Mouse (Mus musculus): ENCODE results near the gene Hs3st6.
"Not testable (repeated sequence)": the region's sequence is repeated elsewhere in the genome, so short reads cannot be mapped to it uniquely, and the experiment has no call there.

Gene Hs3st6

GRCm38 (mm10) chr17:24752415-24753394 lies at the start of gene Hs3st6:
Gene Hs3st6 (plus strand): TSS chr17:24752988.
- CTCF ChIA-PET: interaction anchor here in 2 of 4 experiments (0.6 to 1.6 kb wide), 6 partner anchors 16 to 48 kb away, joined by 3 to 4 read pairs (median 3); partner anchors contain the start of gene Msrb1 (in 1 of the 2)
- POLR2A ChIA-PET: interaction anchor here in 3 of 4 experiments (0.6 to 3.6 kb wide), 45 partner anchors 8 to 818 kb away, joined by 3 to 18 read pairs (median 4); partner anchors contain the start of genes Meiob (in 3 of the 3), Fahd1 (in 2 of the 3), Msrb1 (in 2 of the 3) and Spsb3 (in 2 of the 3)

DNA sequence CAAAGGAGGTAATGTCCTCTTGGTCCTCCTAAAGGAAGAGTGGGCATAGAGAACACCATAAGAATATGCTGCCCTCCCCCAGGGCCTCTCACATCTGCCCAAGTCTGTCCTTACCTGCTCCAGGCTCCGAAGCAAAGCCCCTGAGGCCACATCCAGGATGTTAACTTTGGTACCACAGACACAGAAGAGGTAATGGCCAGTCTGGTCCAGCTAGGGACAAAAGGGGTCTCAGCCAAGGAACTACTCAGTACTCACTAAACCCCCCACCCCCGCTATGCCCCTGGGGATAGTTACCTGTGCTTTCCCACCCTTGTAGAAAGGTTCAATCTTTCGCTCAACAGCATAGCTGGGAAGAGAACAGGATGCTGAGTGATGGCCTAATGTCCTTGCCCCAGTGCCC lies 47.0 kb upstream of the Hs3st6 start:
- ChIA-PET POLR2A (interaction anchor here in 3 of 4 experiments (0.9 to 9.6 kb wide), 9 partner anchors 7 to 178 kb away, joined by 3 to 144 read pairs (median 4); partner anchors contain the start of genes Nthl1 (in 1 of the 3), Rnf151 (in 1 of the 3), Rps2 (in 1 of the 3) and Syngr3 (in 1 of the 3)), CTCF (no interaction called here)

- POLR2A ChIA-PET: interaction anchor here (0.6 to 9.6 kb wide), 57 partner anchors 9 to 292 kb away, joined by 3 to 144 read pairs (median 5); partner anchors contain the start of genes Rnf151 (in 4 of the 4), Rps2 (in 4 of the 4), Ndufb10 (in 3 of the 4) and Syngr3 (in 3 of the 4)
- CTCF ChIA-PET: interaction anchor here in 2 of 4 experiments (0.7 to 1.7 kb wide), 10 partner anchors 9 to 228 kb away, joined by 3 to 6 read pairs (median 3); partner anchors contain the start of genes Zfp598 (in 2 of the 2), Mlst8 (in 1 of the 2), Ndufb10 (in 1 of the 2) and Noxo1 (in 1 of the 2)
These were observed 45.6 kb upstream of the Hs3st6 start, which contains the start of gene Tbl3 for GRCm38 (mm10) chr17:24706982-24707800. Gene Tbl3 (minus strand): TSS chr17:24707660.

DNA sequence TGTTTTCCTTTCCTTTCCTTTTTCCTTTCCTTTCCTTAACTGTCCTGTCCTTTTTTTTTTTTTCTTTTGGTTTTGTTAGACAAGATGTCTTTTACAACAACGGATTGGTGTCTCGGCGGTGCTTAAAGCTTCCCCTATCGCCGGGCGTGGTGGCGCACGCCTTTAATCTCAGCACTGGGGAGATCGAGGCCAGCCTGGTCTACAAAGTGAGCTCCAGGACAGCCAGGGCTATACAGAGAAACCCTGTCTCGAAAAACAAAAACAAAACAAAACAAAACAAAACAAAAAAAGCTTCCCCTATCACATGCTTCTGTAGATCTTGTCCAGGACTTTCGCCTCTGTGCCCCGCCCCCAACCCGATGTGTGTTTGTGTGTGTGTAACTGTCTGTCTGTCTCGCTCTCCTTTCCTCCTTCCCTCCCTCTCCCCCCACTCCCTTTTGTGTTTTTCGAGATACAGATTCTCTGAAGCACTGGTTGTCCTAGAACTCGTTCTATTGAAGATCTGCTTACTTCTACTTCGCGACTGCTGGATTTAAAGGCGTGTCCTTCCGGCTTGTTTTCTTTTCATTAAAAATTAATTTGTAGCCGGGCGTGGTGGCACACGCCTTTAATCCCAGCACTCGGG lies 44.9 kb upstream of the Hs3st6 start:
- ChIA-PET CTCF (interaction anchor here in 3 of 4 experiments (0.6 to 1.7 kb wide), 11 partner anchors 9 to 246 kb away, joined by 3 to 6 read pairs (median 3); partner anchors contain the start of genes Zfp598 (in 2 of the 3), Mlst8 (in 1 of the 3), Ndufb10 (in 1 of the 3) and Noxo1 (in 1 of the 3)), POLR2A (interaction anchor here (0.6 to 9.6 kb wide), 58 partner anchors 9 to 538 kb away, joined by 3 to 144 read pairs (median 5); partner anchors contain the start of genes Rnf151 (in 4 of the 4), Rps2 (in 4 of the 4), Ndufb10 (in 3 of the 4) and Syngr3 (in 3 of the 4))

GRCm38 (mm10) chr17:24708646-24709045 lies 44.1 kb upstream of the Hs3st6 start:
- ChIA-PET POLR2A (interaction anchor here (0.6 to 9.6 kb wide), 21 partner anchors 9 to 457 kb away, joined by 3 to 144 read pairs (median 8); partner anchors contain the start of genes Syngr3 (in 3 of the 4), Rnf151 (in 2 of the 4), Rps2 (in 2 of the 4) and Traf7 (in 2 of the 4)), CTCF (interaction anchor here in 3 of 4 experiments (0.9 to 1.7 kb wide), 3 partner anchors 10 to 230 kb away, joined by 3 to 6 read pairs (median 5); partner anchors contain the start of gene Mlst8 (in 2 of the 3))

DNA sequence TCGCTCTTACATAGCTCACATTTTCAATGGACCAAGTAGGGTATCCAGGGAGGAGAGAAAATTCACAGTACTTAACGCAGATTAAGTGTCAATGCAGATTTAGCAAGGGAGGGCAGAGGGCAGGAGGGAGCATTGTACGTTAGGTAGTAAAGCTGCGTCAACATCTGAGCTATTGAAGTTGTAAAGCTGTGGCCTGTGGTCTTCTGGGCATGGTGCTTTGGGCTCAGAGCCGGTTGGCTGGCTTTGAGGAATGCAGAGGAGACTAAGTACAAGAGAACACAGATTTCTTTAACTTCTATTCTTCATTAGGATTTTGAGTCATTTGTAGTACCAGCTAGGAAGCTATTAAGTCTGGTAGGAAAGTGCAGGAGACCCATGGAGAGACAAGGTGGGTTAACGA lies 37.2 kb upstream of the Hs3st6 start:
- ChIA-PET POLR2A (interaction anchor here in 3 of 4 experiments (0.5 to 14.7 kb wide), 31 partner anchors 9 to 1011 kb away, joined by 3 to 268 read pairs (median 5); partner anchors contain the start of genes Msrb1 (in 3 of the 3), Ndufb10 (in 2 of the 3), Pkd1 (in 2 of the 3) and Rpl3l (in 2 of the 3)), CTCF (interaction anchor here in 2 of 4 experiments (0.6 to 1.5 kb wide), 4 partner anchors 12 to 519 kb away, joined by 3 read pairs; no protein-coding TSS in a partner anchor)

DNA sequence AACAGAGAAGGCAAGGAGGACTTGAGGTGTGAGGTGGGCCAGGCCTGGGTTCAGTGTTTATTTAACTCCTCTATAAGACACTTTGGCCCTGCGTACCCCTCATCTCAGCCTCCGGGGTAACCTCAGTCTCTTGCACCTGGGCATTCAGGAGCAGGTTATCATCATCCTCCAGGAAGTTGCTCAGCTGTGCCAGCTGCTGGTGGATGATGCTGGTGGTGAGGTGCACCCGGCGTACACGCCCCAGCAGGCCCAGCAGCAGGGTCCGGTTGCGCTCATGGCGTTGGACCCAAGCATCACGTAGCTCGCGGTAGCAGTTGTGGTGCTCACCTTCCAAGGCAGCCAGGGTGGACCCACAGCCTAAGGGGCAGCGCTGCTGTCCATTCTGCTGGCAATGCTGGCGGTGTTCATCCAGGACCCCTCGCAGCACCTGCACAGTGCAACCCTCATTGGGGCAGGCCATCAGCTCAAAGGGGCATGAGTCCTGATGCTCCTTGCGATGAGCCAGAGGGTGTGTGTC lies 36.6 kb upstream of the Hs3st6 start:
- POLR2A ChIA-PET: interaction anchor here in 3 of 4 experiments (0.5 to 14.7 kb wide), 48 partner anchors 8 to 1011 kb away, joined by 3 to 268 read pairs (median 5); partner anchors contain the start of genes Msrb1 (in 3 of the 3), Traf7 (in 3 of the 3), Ndufb10 (in 2 of the 3) and Pkd1 (in 2 of the 3)

GRCm38 (mm10) chr17:24717943-24718342 lies 34.8 kb upstream of the Hs3st6 start, which contains the start of the genes Rnf151 and Rps2:
Gene Rnf151 (minus strand): TSS chr17:24718063.
Gene Rps2 (plus strand): TSS chr17:24718116.
- ChIA-PET POLR2A (interaction anchor here (0.5 to 14.7 kb wide), 55 partner anchors 7 to 467 kb away, joined by 3 to 268 read pairs (median 4); partner anchors contain the start of genes Tbl3 (in 4 of the 4), Traf7 (in 3 of the 4), Msrb1 (in 2 of the 4) and Nthl1 (in 2 of the 4)), CTCF (interaction anchor here in 3 of 4 experiments (0.7 to 1.2 kb wide), 5 partner anchors 7 to 42 kb away, joined by 3 to 4 read pairs (median 3); partner anchors contain the start of gene Rpl3l (in 1 of the 3))

More for the DNA sequence above, 36.6 kb upstream of the Hs3st6 start:
- CTCF ChIA-PET: interaction anchor here in 1 of 4 experiments (0.6 to 1.5 kb wide), 5 partner anchors 8 to 520 kb away, joined by 3 read pairs; partner anchors contain the start of gene Tbl3

DNA sequence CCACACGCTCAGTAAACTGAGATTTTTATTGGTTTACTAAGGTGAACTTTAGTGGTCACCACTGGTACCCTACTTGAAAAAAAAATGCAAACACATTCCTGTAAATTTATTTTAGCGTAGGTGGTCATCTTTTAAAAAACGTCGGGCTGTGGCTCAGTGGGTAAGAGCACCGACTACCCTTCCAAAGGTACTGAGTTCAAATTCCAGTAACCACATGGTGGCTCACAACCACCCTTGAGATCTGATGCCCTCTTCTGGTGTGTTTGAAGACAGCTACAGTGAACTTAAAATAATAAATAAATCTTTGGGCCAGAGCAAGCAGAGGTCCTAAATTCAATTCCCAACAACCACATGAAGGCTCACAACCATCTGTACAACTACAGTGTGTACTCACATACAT lies 33.9 kb upstream of the Hs3st6 start:
- ChIA-PET CTCF (interaction anchor here in 1 of 4 experiments (1.2 kb wide), 1 partner anchor 12 kb away, joined by 3 read pairs; no protein-coding TSS in a partner anchor), POLR2A (interaction anchor here (0.6 to 14.7 kb wide), 34 partner anchors 10 to 564 kb away, joined by 3 to 268 read pairs (median 4); partner anchors contain the start of genes Tbl3 (in 3 of the 4), Traf7 (in 3 of the 4), Msrb1 (in 2 of the 4) and Rpl3l (in 2 of the 4))

DNA sequence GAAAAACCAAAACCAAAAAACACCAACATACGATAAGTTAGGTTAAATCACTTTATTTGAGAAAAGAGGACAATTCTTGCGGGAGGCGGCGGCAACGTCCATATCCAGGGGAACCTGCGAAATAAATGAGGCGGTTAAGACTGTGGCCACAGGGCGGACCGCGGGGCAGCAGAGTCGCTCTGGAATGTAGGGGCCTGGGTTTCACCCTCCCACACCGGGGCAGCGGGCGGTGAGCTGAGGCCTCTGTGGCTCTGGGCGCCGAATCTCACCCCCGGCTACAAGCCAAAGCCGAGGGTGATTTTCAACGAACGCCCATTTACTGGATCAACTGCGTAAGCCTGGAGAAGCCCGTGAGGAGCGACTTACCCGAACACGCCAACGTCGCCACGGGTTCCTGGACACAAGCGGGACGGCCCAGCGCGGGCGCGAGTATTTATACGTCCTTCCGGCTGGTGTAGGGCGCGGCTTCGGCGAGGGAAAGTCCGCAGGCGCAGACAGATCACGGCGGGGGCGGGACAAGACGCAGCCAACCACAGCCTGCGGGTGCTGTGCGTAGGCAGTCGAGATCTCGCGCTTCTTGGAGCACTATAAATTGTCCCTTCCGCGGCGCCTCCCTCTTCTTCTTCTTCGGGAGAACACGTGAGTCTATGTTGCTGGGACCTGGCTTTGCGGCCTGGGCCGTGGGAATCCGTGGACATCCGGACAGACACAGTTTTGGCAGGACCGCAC lies 33.1 kb upstream of the Hs3st6 start:
- ChIA-PET CTCF (no interaction called here), POLR2A (interaction anchor here in 3 of 4 experiments (0.7 to 14.7 kb wide), 27 partner anchors 12 to 554 kb away, joined by 3 to 268 read pairs (median 5); partner anchors contain the start of genes Tbl3 (in 3 of the 3), Msrb1 (in 2 of the 3), Traf7 (in 2 of the 3) and Fahd1 (in 1 of the 3))

GRCm38 (mm10) chr17:24720616-24721015 lies 32.2 kb upstream of the Hs3st6 start:
- POLR2A ChIA-PET: interaction anchor here in 3 of 4 experiments (0.6 to 14.7 kb wide), 24 partner anchors 13 to 553 kb away, joined by 3 to 268 read pairs (median 6); partner anchors contain the start of genes Msrb1 (in 2 of the 3), Spsb3 (in 2 of the 3), Traf7 (in 2 of the 3) and E4f1 (in 1 of the 3)
- CTCF ChIA-PET: not testable (repeated sequence)

DNA sequence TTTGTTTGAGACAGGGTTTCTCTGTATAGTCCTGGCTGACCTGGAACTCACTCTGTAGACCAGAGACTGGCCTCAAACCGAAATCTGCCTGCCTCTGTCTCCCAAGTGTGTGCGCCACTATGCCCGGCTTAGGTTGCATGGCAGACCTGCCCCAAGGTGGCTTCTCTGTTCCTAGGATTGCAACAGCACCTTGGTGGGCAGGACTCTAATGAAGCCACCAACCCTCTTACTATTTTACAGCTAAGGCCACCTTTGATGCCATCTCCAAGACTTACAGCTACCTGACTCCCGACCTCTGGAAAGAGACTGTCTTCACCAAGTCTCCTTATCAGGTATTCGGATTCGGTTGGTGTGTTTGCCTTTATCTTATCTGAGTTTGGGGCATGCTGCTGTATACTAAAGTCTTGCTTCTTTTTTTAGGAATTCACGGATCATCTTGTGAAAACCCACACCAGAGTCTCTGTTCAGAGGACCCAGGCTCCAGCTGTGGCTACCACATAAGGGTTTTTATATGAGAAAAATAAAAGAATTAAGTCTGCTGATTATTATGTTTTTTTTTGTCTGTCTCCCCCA lies 31.3 kb upstream of the Hs3st6 start:
- CTCF ChIA-PET: not testable (repeated sequence)
- POLR2A ChIA-PET: interaction anchor here in 3 of 4 experiments (0.6 to 14.7 kb wide), 49 partner anchors 10 to 504 kb away, joined by 3 to 268 read pairs (median 5); partner anchors contain the start of genes Msrb1 (in 2 of the 3), Pkd1 (in 2 of the 3), Tbl3 (in 2 of the 3) and Traf7 (in 2 of the 3)

- ChIA-PET CTCF (interaction anchor here in 1 of 4 experiments (0.7 kb wide), 1 partner anchor 129 kb away, joined by 3 read pairs; no protein-coding TSS in a partner anchor), POLR2A (interaction anchor here (0.6 to 14.7 kb wide), 65 partner anchors 10 to 1109 kb away, joined by 3 to 268 read pairs (median 4); partner anchors contain the start of genes Tbl3 (in 3 of the 4), Eme2 (in 2 of the 4), Mrps34 (in 2 of the 4) and Msrb1 (in 2 of the 4))
These were observed 30.4 kb upstream of the Hs3st6 start for GRCm38 (mm10) chr17:24722220-24722924.

Data from embryonic stem cell, embryonic (primary cell).